Mouse (Mus musculus) MEL (cell line): ENCODE results near the gene Slc25a41. TPM values are rescaled to one million over a fixed set of nuclear protein-coding genes. Genes with fewer than 3 reads are reported as not detected.

ENCODE experiments used
- DNase-seq: peaks from one replicate; pipeline ENCODE4 v3.0.0; 2011; ENCODE audit warnings: low read depth, low spot score
- H3K27ac ChIP-seq: 2 replicates; pipeline ENCODE4 v1.5.1; 2012; ENCODE audit warnings: low read depth, mild to moderate bottlenecking, control low read depth, low read length, moderate library complexity; ENCODE audit not compliant: control insufficient read depth
- H3K27me3 ChIP-seq, 2 experiments: fragments of 150-350 bp in 1 of 2; sonication (generic) in 1 of 2; 2 replicates each; pipeline ENCODE4 v1.6.1; 2012; ENCODE audit warnings: low read length in 2 of 2, mild to moderate bottlenecking in 2 of 2, improper control_type of control experiment in 1 of 2, moderate library complexity in 1 of 2; ENCODE audit not compliant: insufficient read depth in 2 of 2, control insufficient read depth in 1 of 2
- H3K36me3 ChIP-seq, 2 experiments: 2 replicates each; pipeline ENCODE4 v1.6.1; 2012 to 2014; ENCODE audit warnings: low read length in 2 of 2, improper control_type of control experiment in 1 of 2, inconsistent platforms in 1 of 2, mild to moderate bottlenecking in 1 of 2; ENCODE audit not compliant: insufficient read depth in 2 of 2, control insufficient read depth in 1 of 2
- H3K4me1 ChIP-seq, 2 experiments: fragments of 150-350 bp in 1 of 2; sonication (generic) in 1 of 2; 2 replicates each; pipeline ENCODE4 v1.6.1; 2012; ENCODE audit warnings: low read length in 2 of 2, improper control_type of control experiment in 1 of 2, mild to moderate bottlenecking in 1 of 2; ENCODE audit not compliant: insufficient read depth in 2 of 2, control insufficient read depth in 1 of 2
- H3K4me3 ChIP-seq, 2 experiments: fragments of 150-350 bp in 1 of 2; sonication (generic) in 1 of 2; 2 replicates each; pipeline ENCODE4 v1.5.1; 2012; ENCODE audit warnings: low read depth in 2 of 2, low read length in 2 of 2, mild to moderate bottlenecking in 2 of 2, moderate library complexity in 2 of 2, control low read depth in 1 of 2, improper control_type of control experiment in 1 of 2; ENCODE audit not compliant: control insufficient read depth in 1 of 2, insufficient read depth in 1 of 2
- H3K79me2 ChIP-seq: 2 replicates; pipeline ENCODE4 v1.6.1; 2012; ENCODE audit warnings: mild to moderate bottlenecking, low read length, moderate library complexity; ENCODE audit not compliant: control insufficient read depth, poor library complexity, insufficient read depth
- H3K9ac ChIP-seq: 2 replicates; pipeline ENCODE4 v1.6.1; 2012; ENCODE audit warnings: low read depth, mild to moderate bottlenecking, control low read depth, low read length, moderate library complexity; ENCODE audit not compliant: control insufficient read depth, poor library complexity, severe bottlenecking
- H3K9me3 ChIP-seq: fragments of 150-350 bp; sonication (generic); replicated peaks from 2 replicates; pipeline ENCODE4 v1.6.1; 2012; ENCODE audit warnings: mild to moderate bottlenecking, low read length, improper control_type of control experiment, moderate library complexity; ENCODE audit not compliant: insufficient read depth
- BHLHE40 ChIP-seq: IDR thresholded peaks from 2 replicates; pipeline ENCODE4 v1.6.1; 2012; ENCODE audit warnings: low read depth, mild to moderate bottlenecking, inconsistent platforms, low read length, improper control_type of control experiment, borderline replicate concordance
- CHD2 ChIP-seq: IDR thresholded peaks from 2 replicates; pipeline ENCODE4 v1.6.1; 2011; ENCODE audit warnings: low read length, improper control_type of control experiment
- CTCF ChIP-seq, 3 experiments: IDR thresholded peaks in 2 of 3; conservative IDR thresholded peaks in 1 of 3; 2 replicates each; pipeline ENCODE4 v1.5.1; 2011 to 2012; ENCODE audit warnings: low read length in 3 of 3, low read depth in 2 of 3, mild to moderate bottlenecking in 2 of 3, improper control_type of control experiment in 1 of 3, inconsistent platforms in 1 of 3, mixed read lengths in 1 of 3, moderate library complexity in 1 of 3; ENCODE audit not compliant: control insufficient read depth in 1 of 3, insufficient read depth in 1 of 3, poor library complexity in 1 of 3, severe bottlenecking in 1 of 3
- MYB ChIP-seq: IDR thresholded peaks from 2 replicates; pipeline ENCODE4 v1.6.1; 2011; ENCODE audit warnings: mild to moderate bottlenecking, low read depth, low read length, improper control_type of control experiment
- RCOR1 ChIP-seq: IDR thresholded peaks from 2 replicates; pipeline ENCODE4 v1.6.1; 2012; ENCODE audit warnings: low read depth, mild to moderate bottlenecking, inconsistent platforms, low read length, improper control_type of control experiment
- TBP ChIP-seq: IDR thresholded peaks from 2 replicates; pipeline ENCODE4 v1.8.0; 2011; ENCODE audit warnings: low read depth, low read length, improper control_type of control experiment
- USF1 ChIP-seq: IDR thresholded peaks from 2 replicates; pipeline ENCODE4 v1.6.1; 2014; ENCODE audit warnings: low read depth, mild to moderate bottlenecking, inconsistent platforms, low read length, improper control_type of control experiment, moderate library complexity
- ZMIZ1 ChIP-seq: IDR thresholded peaks from 2 replicates; pipeline ENCODE4 v1.6.1; 2012; ENCODE audit warnings: low read depth, mild to moderate bottlenecking, inconsistent platforms, low read length, improper control_type of control experiment, moderate library complexity
- ZNF384 ChIP-seq: IDR thresholded peaks from 2 replicates; pipeline ENCODE4 v1.6.1; 2012; ENCODE audit warnings: low read depth, mild to moderate bottlenecking, inconsistent platforms, low read length, improper control_type of control experiment
- polyA plus RNA-seq, 2 experiments: library from polyadenylated mRNA; stranded (reverse) in 1 of 2; unstranded in 1 of 2; fragments of >175 nt in 1 of 2; fragments of >200 nt in 1 of 2; gene quantifications; 2 replicates each; pipeline versions ENCODE4 v1.2.1 to v1.2.4; 2012; ENCODE audit warnings: low replicate concordance in 2 of 2, low read depth in 1 of 2; ENCODE audit not compliant: insufficient read length in 2 of 2, insufficient read depth in 1 of 2, missing spikeins in 1 of 2
- total RNA-seq: library from RNA; depleted of rRNA; stranded (reverse); fragments of 300-350 nt; gene quantifications from 2 replicates; pipeline ENCODE4 v1.2.3, GENCODE M21; 2012

Gene Slc25a41
- total and polyA plus RNA-seq, 3 experiments, result 0.08 to 0.15 TPM; not detected in 1

GRCm38 (mm10) chr17:57062548-57062947 is 21.1 kb upstream of the Slc25a41 start:
- H3K4me1 ChIP-seq, result peaks cover 2 to 23% of the 10 kb centered on the region in 2 experiments; a peak in 3 of 4 replicates
- H3K27me3 ChIP-seq, result no peaks in the 10 kb centered on the region
- H3K4me3 ChIP-seq, result no peak overlapping the region
- H3K9me3 ChIP-seq, result no peaks in the 10 kb centered on the region
- H3K27ac ChIP-seq, result no peak overlapping the region
- no peak overlapping the region for H3K9ac ChIP-seq
- TF ChIP-seq ZMIZ1, result no peak
- TF ChIP-seq CHD2, result no peak
- no peak for TF ChIP-seq RCOR1
- no peak for TF ChIP-seq CTCF (IDR thresholded peaks at IDR 0.05 in 2 of 3, conservative IDR thresholded peaks at IDR 0.05 in 1 of 3; ENCODE audit: control insufficient read depth in 1 of 3, insufficient read depth in 1 of 3, low read depth in 2 of 3, low read length in 3 of 3, poor library complexity in 1 of 3, severe bottlenecking in 1 of 3)
- TF ChIP-seq, all 39 proteins: peak for 0
- Histone ChIP-seq H3K79me2 (peaks cover 6% of the 10 kb centered on the region), H3K36me3 (peaks cover 0 to 16% of the 10 kb centered on the region in 2 experiments; a peak in 2 of 4 replicates)
- no peak for DNase-seq

- H3K27me3 ChIP-seq, result no peaks in the 10 kb centered on the region
These were observed 20.6 kb upstream of the Slc25a41 start for GRCm38 (mm10) chr17:57062011-57062521.

GRCm38 (mm10) chr17:57061069-57061468 is 19.6 kb upstream of the Slc25a41 start:
- TF ChIP-seq USF1 (peak; percentile 46), TBP (no peak), MYB (no peak), BHLHE40 (peak; percentile 58; the same call in 1 of the 2 replicates)
- H3K27ac ChIP-seq, result no peak overlapping the region
- peak overlapping the region; percentile 40 for H3K9ac ChIP-seq
- no peaks in the 10 kb centered on the region for H3K9me3 ChIP-seq
- H3K4me3 ChIP-seq, result peak overlapping the region; percentile 1 to 46; a peak in 3 of 4 replicates
- DNase-seq, result no peak
- H3K4me1 ChIP-seq, result peaks cover 2 to 18% of the 10 kb centered on the region in 2 experiments; a peak in 3 of 4 replicates
- H3K27me3 ChIP-seq, result no peaks in the 10 kb centered on the region
- H3K79me2 ChIP-seq, result peaks cover 6% of the 10 kb centered on the region
- H3K36me3 ChIP-seq, result peaks cover 0 to 8% of the 10 kb centered on the region in 2 experiments; a peak in 1 of 4 replicates

More at GRCm38 (mm10) chr17:57062011-57062521, 20.6 kb upstream of the Slc25a41 start:
- H3K36me3 ChIP-seq, result peaks cover 0 to 14% of the 10 kb centered on the region in 2 experiments; a peak in 2 of 4 replicates
- no peak overlapping the region for H3K9ac ChIP-seq
- no peak overlapping the region for H3K27ac ChIP-seq
- no peak for DNase-seq
- TF ChIP-seq USF1 (peak; percentile 67), ZNF384 (no peak)
- peaks cover 6% of the 10 kb centered on the region for H3K79me2 ChIP-seq
- peak overlapping the region; percentile 37 to 46 for H3K4me3 ChIP-seq
- H3K9me3 ChIP-seq, result no peaks in the 10 kb centered on the region
- H3K4me1 ChIP-seq, result peaks cover 2 to 23% of the 10 kb centered on the region in 2 experiments; a peak in 3 of 4 replicates
